In genomic region chr8:104076541-104077412, GRCm38 (mm10) we compare ENCODE assay signal across 8 mouse cellular contexts. TPM values are rescaled to one million over a fixed set of nuclear protein-coding genes. Genes with fewer than 3 reads are reported as not detected.
DNase-seq lines count a peak whose midpoint lies in the region; ATAC-seq and TF ChIP-seq lines count a peak whose summit lies in the region.

No protein-coding gene starts in this region.

- H3K27ac ChIP-seq in heart, embryonic 10.5 days = no peak overlapping the region
- no peak overlapping the region for H3K27ac ChIP-seq in MEL (ENCODE audit: control insufficient read depth, low read depth, low read length)
- H3K27ac ChIP-seq in hindbrain, embryonic 13.5 days = no peak overlapping the region

- H3K4me1 ChIP-seq in heart, embryonic 10.5 days = no peaks in the 10 kb centered on the region
- H3K4me1 ChIP-seq in MEL (ENCODE audit: control insufficient read depth in 1 of 2, insufficient read depth in 2 of 2, low read length in 2 of 2) = no peaks in the 10 kb centered on the region
- H3K4me1 ChIP-seq in hindbrain, embryonic 13.5 days (replicated peaks) = 0 out of 2 replicates have a peak, but pooled peaks cover 4% of the 10 kb centered on the region

- H3K9ac ChIP-seq in MEL (ENCODE audit: control insufficient read depth, low read depth, low read length, poor library complexity, severe bottlenecking) = no peak overlapping the region
- H3K9ac ChIP-seq in hindbrain, embryonic 13.5 days = no peak overlapping the region

- no peak overlapping the region for H3K4me2 ChIP-seq in hindbrain, embryonic 13.5 days

- H3K79me2 ChIP-seq in MEL (ENCODE audit: control insufficient read depth, insufficient read depth, low read length, poor library complexity) = no peaks in the 10 kb centered on the region

- peak; percentile 91 for DNase-seq in heart, adult 11 months
- DNase-seq in heart, embryonic 10.5 days (ENCODE audit: low spot score) = no peak
- no peak for DNase-seq in MEL (ENCODE audit: low read depth, low spot score)
- peak; percentile 21 to 62 for DNase-seq in cerebellum, postnatal 4 days (ENCODE audit: low spot score in 2 of 2)
- DNase-seq in layer of hippocampus, postnatal 14 days (ENCODE audit: low spot score in 2 of 2) = peak; percentile 65 to 84
- peak; percentile 80 for DNase-seq in retina, postnatal 1 day
- no peak for DNase-seq in urinary bladder, postnatal 36 days (ENCODE audit: low spot score in 2 of 2)

- no peaks in the 10 kb centered on the region for H3K27me3 ChIP-seq in heart, embryonic 10.5 days (ENCODE audit: insufficient read depth, poor library complexity, severe bottlenecking)
- no peaks in the 10 kb centered on the region for H3K27me3 ChIP-seq in MEL (ENCODE audit: control insufficient read depth in 1 of 2, insufficient read depth in 2 of 2, low read length in 2 of 2)
- no peaks in the 10 kb centered on the region for H3K27me3 ChIP-seq in hindbrain, embryonic 13.5 days

- peak; percentile 84 for ATAC-seq in hindbrain, embryonic 13.5 days (ENCODE audit: low FRiP score)

- no peak for TF ChIP-seq RAD21 in MEL (IDR thresholded peaks at IDR 0.05; ENCODE audit: low read depth, low read length)

- no peak for TF ChIP-seq EP300 in MEL (IDR thresholded peaks at IDR 0.05; ENCODE audit: low read depth in 1 of 2, low read length in 2 of 2)

- no peaks in the 10 kb centered on the region for H3K36me3 ChIP-seq in heart, embryonic 10.5 days
- H3K36me3 ChIP-seq in MEL (ENCODE audit: control insufficient read depth in 1 of 2, insufficient read depth in 2 of 2, low read length in 2 of 2) = no peaks in the 10 kb centered on the region
- H3K36me3 ChIP-seq in hindbrain, embryonic 13.5 days = no peaks in the 10 kb centered on the region

- TF ChIP-seq CTCF in MEL (IDR thresholded peaks at IDR 0.05 in 2 of 3, conservative IDR thresholded peaks at IDR 0.05 in 1 of 3; ENCODE audit: control insufficient read depth in 1 of 3, insufficient read depth in 1 of 3, low read depth in 2 of 3, low read length in 3 of 3, poor library complexity in 1 of 3, severe bottlenecking in 1 of 3) = peak in 2 of 3 experiments; percentile 27 to 29; a peak in 2 of 6 replicates

- WGBS in heart, embryonic 10.5 days = 30% methylated on average over 8 of the region's 8 CpGs
- WGBS in hindbrain, embryonic 13.5 days = 26% methylated on average over 8 of the region's 8 CpGs

- H3K9me3 ChIP-seq in heart, embryonic 10.5 days = no peaks in the 10 kb centered on the region
- H3K9me3 ChIP-seq in MEL (replicated peaks; ENCODE audit: insufficient read depth, low read length) = no peaks in the 10 kb centered on the region
- H3K9me3 ChIP-seq in hindbrain, embryonic 13.5 days = no peaks in the 10 kb centered on the region

- TF ChIP-seq POLR2A in MEL (IDR thresholded peaks at IDR 0.05; ENCODE audit: control insufficient read depth in 1 of 2, insufficient read depth in 1 of 2, low read depth in 1 of 2, low read length in 2 of 2, poor library complexity in 1 of 2) = no peak

- H3K4me3 ChIP-seq in heart, embryonic 10.5 days = no peak overlapping the region; the same call in 1 of the 2 replicates
- no peak overlapping the region for H3K4me3 ChIP-seq in MEL (ENCODE audit: control insufficient read depth in 1 of 2, insufficient read depth in 1 of 2, low read depth in 2 of 2, low read length in 2 of 2)
- H3K4me3 ChIP-seq in hindbrain, embryonic 13.5 days = no peak overlapping the region

TF ChIP-seq in MEL, 35 proteins besides CTCF, POLR2A, EP300 and RAD21:
- TF ChIP-seq MYB (IDR thresholded peaks at IDR 0.05; ENCODE audit: low read depth, low read length) (no peak), SMC3 (IDR thresholded peaks at IDR 0.05; ENCODE audit: low read depth, low read length) (no peak), UBTF (IDR thresholded peaks at IDR 0.05; ENCODE audit: borderline replicate concordance, insufficient read depth, low read depth, low read length) (no peak), ETS1 (IDR thresholded peaks at IDR 0.05; ENCODE audit: low read depth, low read length) (no peak), SIN3A (IDR thresholded peaks at IDR 0.05; ENCODE audit: low read length) (no peak), ELF1 (IDR thresholded peaks at IDR 0.05; ENCODE audit: low read depth, low read length) (no peak), TCF12 (IDR thresholded peaks at IDR 0.05; ENCODE audit: low read depth, low read length) (no peak), ZMIZ1 (IDR thresholded peaks at IDR 0.05; ENCODE audit: low read depth, low read length) (no peak), GATA1 (IDR thresholded peaks at IDR 0.05; ENCODE audit: low read depth, low read length) (no peak), GABPA (IDR thresholded peaks at IDR 0.05; ENCODE audit: low read depth, low read length) (no peak), ZC3H11A (IDR thresholded peaks at IDR 0.05; ENCODE audit: low read depth, low read length) (no peak), USF1 (IDR thresholded peaks at IDR 0.05; ENCODE audit: low read depth, low read length) (no peak), JUND (IDR thresholded peaks at IDR 0.05; ENCODE audit: low read depth, low read length) (no peak), KAT2A (conservative IDR thresholded peaks at IDR 0.05; ENCODE audit: low read depth, low read length) (no peak), USF2 (IDR thresholded peaks at IDR 0.05; ENCODE audit: borderline replicate concordance in 1 of 2, insufficient read depth in 1 of 2, low read depth in 1 of 2, low read length in 2 of 2) (no peak), NELFE (IDR thresholded peaks at IDR 0.05; ENCODE audit: low read depth, low read length) (no peak), CHD2 (IDR thresholded peaks at IDR 0.05; ENCODE audit: low read length) (no peak), MAZ (IDR thresholded peaks at IDR 0.05; ENCODE audit: low read depth, low read length) (no peak), E2F4 (IDR thresholded peaks at IDR 0.05; ENCODE audit: borderline replicate concordance, low read depth, low read length) (no peak)

RNA-seq across cellular contexts. Expression of gene Cdh5, which starts 24.6 kb away (rescaled TPM):
- 34.1 and 40.4 TPM in 2 replicates for polyA plus RNA-seq in heart, embryonic 10.5 days (2016; fragmentation: Nextera tagmentation; extraction: Ambion mirVana)
- total RNA-seq in MEL (2012; rRNA removed) = not detected in 2 replicates
- not detected for polyA plus RNA-seq in MEL (2012; ENCODE audit: insufficient read depth in 1 of 2, insufficient read length in 2 of 2, low read depth in 1 of 2, low replicate concordance in 2 of 2, missing spikeins in 1 of 2)
- 14.6 and 16.5 TPM in 2 replicates for polyA plus RNA-seq in hindbrain, embryonic 13.5 days (2015; fragmentation: Nextera tagmentation; extraction: Ambion mirVana)
- total RNA-seq in layer of hippocampus, postnatal 14 days (2021) = 10 to 100 TPM; 12.4 to 14.9 TPM

Comparison
In these comparisons a context has a peak if more than half of its experiments do, and no peak if none do; other contexts are left out.
1. DNase-seq: peak in heart, adult 11 months (single experiment), cerebellum, postnatal 4 days (2 of 2), layer of hippocampus, postnatal 14 days (2 of 2) and retina, postnatal 1 day (single experiment); none in heart, embryonic 10.5 days (single experiment), MEL (single experiment) and urinary bladder, postnatal 36 days (0 of 2).
2. RNA of gene Cdh5, which starts 24.6 kb away (polyA plus RNA-seq): 34.1 to 40.4 TPM in heart, embryonic 10.5 days and 14.6 to 16.5 TPM in hindbrain, embryonic 13.5 days; not detected in MEL; every median in the first group is over 10 times any median in the second.